Mouse (Mus musculus) ES-Bruce4 (cell line): Measurements from ENCODE around the gene Tcf12. TPM values are rescaled to one million over a fixed set of nuclear protein-coding genes. Genes with fewer than 3 reads are reported as not detected.

Source experiments
- H3K27ac ChIP-seq: 2 replicates; pipeline ENCODE4 v1.5.1; 2012; ENCODE audit warnings: low read length, inconsistent platforms; ENCODE audit not compliant: insufficient read depth
- H3K27me3 ChIP-seq: 2 replicates; pipeline ENCODE4 v1.6.1; 2012; ENCODE audit warnings: mild to moderate bottlenecking, low read length, inconsistent platforms; ENCODE audit not compliant: control insufficient read depth, poor library complexity, insufficient read depth, severe bottlenecking
- H3K36me3 ChIP-seq: 2 replicates; pipeline ENCODE4 v1.6.1; 2012; ENCODE audit warnings: inconsistent platforms, mild to moderate bottlenecking, low read length, moderate library complexity; ENCODE audit not compliant: control insufficient read depth, poor library complexity, insufficient read depth, severe bottlenecking
- H3K4me1 ChIP-seq: one replicate; pipeline ENCODE4 v1.8.1; 2011; ENCODE audit warnings: low read length; ENCODE audit not compliant: control insufficient read depth, insufficient read depth
- H3K4me3 ChIP-seq: 2 replicates; pipeline ENCODE4 v1.5.1; 2011; ENCODE audit warnings: low read depth, mild to moderate bottlenecking, low read length
- H3K9ac ChIP-seq: 2 replicates; pipeline ENCODE4 v1.6.1; 2012; ENCODE audit warnings: low read depth, mild to moderate bottlenecking, inconsistent platforms; ENCODE audit not compliant: poor library complexity, severe bottlenecking
- H3K9me3 ChIP-seq: replicated peaks from 2 replicates; pipeline ENCODE4 v1.6.1; 2012; ENCODE audit warnings: mild to moderate bottlenecking, low read length, inconsistent platforms; ENCODE audit not compliant: control insufficient read depth, poor library complexity, insufficient read depth, severe bottlenecking
- CTCF ChIP-seq: IDR thresholded peaks from one replicate; pipeline ENCODE4 v1.8.1; 2011; ENCODE audit warnings: low read depth, low read length
- EP300 ChIP-seq: IDR thresholded peaks from 2 replicates; pipeline ENCODE4 v1.6.1; 2011; ENCODE audit warnings: low read depth, low read length; ENCODE audit not compliant: insufficient read depth
- POLR2A ChIP-seq: IDR thresholded peaks from one replicate; pipeline ENCODE4 v1.8.1; 2011; ENCODE audit warnings: low read length; ENCODE audit not compliant: insufficient read depth
- polyA plus RNA-seq: library from polyadenylated mRNA; stranded (reverse); fragments of >200 nt; gene quantifications from 2 replicates; pipeline ENCODE4 v1.2.4, GENCODE M21; 2011; ENCODE audit warnings: low read depth; ENCODE audit not compliant: missing spikeins, insufficient read depth, insufficient read length

Gene Tcf12
- polyA plus RNA-seq, 1 experiment = 52.6 TPM

GRCm38 (mm10) chr9:71915871-71916661, 195.6 kb downstream of the Tcf12 start:
- H3K27ac ChIP-seq = no peak overlapping the region
- H3K36me3 ChIP-seq = no peaks in the 10 kb centered on the region
- no peaks in the 10 kb centered on the region for H3K9me3 ChIP-seq
- TF ChIP-seq POLR2A (no peak), EP300 (no peak), CTCF (no peak)
- H3K4me1 ChIP-seq = peaks cover 1% of the 10 kb centered on the region
- no peak overlapping the region for H3K9ac ChIP-seq
- H3K4me3 ChIP-seq = no peak overlapping the region
- no peaks in the 10 kb centered on the region for H3K27me3 ChIP-seq

- Histone ChIP-seq H3K4me1 (no peaks in the 10 kb centered on the region), H3K27me3 (no peaks in the 10 kb centered on the region), H3K9me3 (no peaks in the 10 kb centered on the region), H3K27ac (no peak overlapping the region), H3K36me3 (no peaks in the 10 kb centered on the region), H3K4me3 (no peak overlapping the region), H3K9ac (no peak overlapping the region)
- TF ChIP-seq CTCF = no peak
- no peak for TF ChIP-seq POLR2A
- TF ChIP-seq EP300 = no peak
Measured at GRCm38 (mm10) chr9:71906522-71906921, 205.1 kb downstream of the Tcf12 start.

- Histone ChIP-seq H3K4me3 (no peak overlapping the region), H3K27ac (no peak overlapping the region), H3K4me1 (no peaks in the 10 kb centered on the region), H3K36me3 (no peaks in the 10 kb centered on the region), H3K27me3 (no peaks in the 10 kb centered on the region), H3K9me3 (no peaks in the 10 kb centered on the region), H3K9ac (no peak overlapping the region)
- no peak for TF ChIP-seq POLR2A
- no peak for TF ChIP-seq CTCF
- TF ChIP-seq EP300 = no peak
Measured at GRCm38 (mm10) chr9:71898852-71899251, 212.8 kb downstream of the Tcf12 start.

- H3K9me3 ChIP-seq = no peaks in the 10 kb centered on the region
- H3K27me3 ChIP-seq = no peaks in the 10 kb centered on the region
- no peaks in the 10 kb centered on the region for H3K4me1 ChIP-seq
- H3K27ac ChIP-seq = no peak overlapping the region
- no peaks in the 10 kb centered on the region for H3K36me3 ChIP-seq
- no peak overlapping the region for H3K4me3 ChIP-seq
- TF ChIP-seq POLR2A (no peak), CTCF (no peak), EP300 (no peak)
- no peak overlapping the region for H3K9ac ChIP-seq
Measured at GRCm38 (mm10) chr9:71897399-71897798, 214.3 kb downstream of the Tcf12 start.

GRCm38 (mm10) chr9:71895931-71896724, 215.5 kb downstream of the Tcf12 start:
- Histone ChIP-seq H3K9me3 (no peaks in the 10 kb centered on the region), H3K27me3 (no peaks in the 10 kb centered on the region), H3K4me1 (no peaks in the 10 kb centered on the region), H3K27ac (no peak overlapping the region), H3K9ac (no peak overlapping the region), H3K36me3 (no peaks in the 10 kb centered on the region), H3K4me3 (no peak overlapping the region)
- TF ChIP-seq POLR2A = no peak
- no peak for TF ChIP-seq CTCF
- TF ChIP-seq EP300 = no peak

- H3K4me3 ChIP-seq = no peak overlapping the region
- H3K27me3 ChIP-seq = no peaks in the 10 kb centered on the region
- no peak overlapping the region for H3K27ac ChIP-seq
- H3K9ac ChIP-seq = no peak overlapping the region
- H3K4me1 ChIP-seq = no peaks in the 10 kb centered on the region
- H3K36me3 ChIP-seq = no peaks in the 10 kb centered on the region
- H3K9me3 ChIP-seq = no peaks in the 10 kb centered on the region
- TF ChIP-seq EP300 (no peak), CTCF (no peak), POLR2A (no peak)
Measured at GRCm38 (mm10) chr9:71895291-71895690, 216.4 kb downstream of the Tcf12 start.
